Mouse (Mus musculus) ES-Bruce4 (cell line): ENCODE results near the gene Slc4a8.

Experiments used
- CTCF ChIP-seq: IDR thresholded peaks from one replicate; pipeline ENCODE4 v1.8.1; 2011; ENCODE audit warnings: low read depth, low read length
- EP300 ChIP-seq: IDR thresholded peaks from 2 replicates; pipeline ENCODE4 v1.6.1; 2011; ENCODE audit warnings: low read depth, low read length; ENCODE audit not compliant: insufficient read depth
- POLR2A ChIP-seq: IDR thresholded peaks from one replicate; pipeline ENCODE4 v1.8.1; 2011; ENCODE audit warnings: low read length; ENCODE audit not compliant: insufficient read depth

GRCm38 (mm10) chr15:100818860-100819259, 57.3 kb downstream of the Slc4a8 start:
- no peak for TF ChIP-seq EP300
- TF ChIP-seq CTCF = no peak
- TF ChIP-seq POLR2A = no peak
